Mouse (Mus musculus) left cerebral cortex, adult 2 months (tissue): Measurements from ENCODE around the gene Vmn1r202. TPM values are rescaled to one million over a fixed set of nuclear protein-coding genes. Genes with fewer than 3 reads are reported as not detected.
"Not testable (repeated sequence)": the region's sequence is repeated elsewhere in the genome, so short reads cannot be mapped to it uniquely, and the experiment has no call there.

Source experiments
- DNase-seq, 2 experiments: peaks; one replicate each; pipeline ENCODE4 v3.0.0; 2021 to 2022; ENCODE audit warnings: low spot score in 2 of 2, mixed read lengths in 1 of 2; ENCODE audit errors: extremely low spot score in 1 of 2
- H3K27ac ChIP-seq: fragments of 200-600 bp; 2 replicates; pipeline ENCODE4 v1.8.1; 2022
- H3K4me3 ChIP-seq: fragments of 200-600 bp; 2 replicates; pipeline ENCODE4 v1.8.1; 2022
- CTCF ChIP-seq: fragments of 200-600 bp; IDR thresholded peaks from 2 replicates; pipeline ENCODE4 v1.8.1; 2022; ENCODE audit warnings: antibody characterized with exemption, mild to moderate bottlenecking, moderate library complexity
- intact Hi-C: fragments of 180-260 bp; cut with DNase I; formaldehyde crosslinking; loops from one replicate; pipeline ENCODE4 v1.15.1; 2025
- long read RNA-seq, 2 experiments: library from polyadenylated mRNA; stranded (forward); transcript quantifications; one replicate each; pipeline ENCODE4 v2.0.0; 2021; ENCODE audit warnings: borderline mapping rate in 2 of 2
- total RNA-seq, 2 experiments: library from RNA; stranded (reverse); gene quantifications; 2 replicates each; pipeline ENCODE4 v1.2.3; 2021

Vmn1r202 gene
- total RNA-seq = under 1 TPM in 1 of 2 experiments, not detected in 1; 0.11 TPM
- long read RNA-seq, experiment 1 = 0 reads
- long read RNA-seq, experiment 2 = 0 reads

DNA sequence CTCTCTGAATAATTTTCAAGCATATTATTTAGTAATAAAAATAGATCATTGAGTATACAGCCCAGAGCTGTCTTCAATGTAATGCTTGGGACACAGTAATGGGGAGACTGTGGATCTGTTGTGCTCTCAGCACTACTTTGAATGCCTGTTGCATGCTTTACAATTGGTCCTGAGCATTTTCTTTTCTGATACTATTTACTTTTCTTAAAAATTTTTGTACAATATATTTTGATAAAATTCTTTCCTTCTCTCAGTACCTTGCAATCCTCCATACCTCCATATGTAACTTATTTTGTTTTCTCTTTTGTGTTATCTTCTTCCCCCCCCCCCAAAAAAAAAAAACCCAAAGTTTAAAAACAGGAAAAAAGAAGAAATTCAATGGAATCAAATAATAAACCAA is at the start of gene Vmn1r202:
Gene Vmn1r202, minus strand, starts transcription at position 101 of the 400 bp plus-strand sequence.
- Histone ChIP-seq H3K27ac (no peak within 1 kb of the TSS), H3K4me3 (no peak within 1 kb of the TSS)
- no peak for TF ChIP-seq CTCF
- DNase-seq = no peak
- intact Hi-C loops = no loop called here

DNA sequence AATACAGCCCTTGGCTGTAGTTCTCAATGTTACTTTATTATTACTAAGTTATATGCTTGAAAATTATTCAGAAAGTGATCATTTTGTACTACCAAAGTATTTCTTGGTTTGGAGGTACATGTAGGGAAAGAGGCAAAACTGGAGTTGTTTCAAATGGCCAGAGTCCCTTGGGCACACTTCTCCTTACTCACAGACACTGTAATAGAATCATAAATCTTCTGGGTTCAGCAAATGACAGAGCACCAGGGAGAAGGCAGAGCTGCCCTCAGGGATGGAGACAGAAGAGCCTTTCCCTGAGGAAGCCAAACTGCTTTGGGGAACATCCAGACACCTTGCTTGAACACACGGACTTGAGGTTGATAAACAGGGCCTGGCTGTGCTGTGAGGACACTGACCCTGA is 47.7 kb upstream of the Vmn1r202 start, which contains the start of gene Vmn1r204:
Gene Vmn1r204, plus strand, starts transcription at position 301 of the 400 bp plus-strand sequence.
- not testable (repeated sequence) for DNase-seq

DNA sequence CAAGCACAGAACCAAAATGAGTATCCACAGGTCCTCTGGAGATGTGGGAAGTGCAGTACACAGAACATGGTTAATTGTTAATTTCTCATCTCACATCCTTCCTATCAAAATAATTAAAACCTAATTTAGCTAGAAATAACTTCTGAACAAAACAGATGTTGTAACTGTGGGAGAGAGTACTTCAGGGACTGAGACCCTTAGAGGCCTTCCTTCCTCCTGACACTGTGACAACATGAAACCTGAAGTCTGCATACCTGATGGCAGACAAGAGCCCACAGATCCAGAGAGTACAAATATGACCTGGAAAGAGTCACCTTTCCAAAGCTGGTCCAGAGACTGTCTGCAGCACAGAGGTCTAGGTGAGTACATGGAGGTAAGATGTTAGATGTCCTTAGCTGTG is 12.6 kb upstream of the Vmn1r202 start, which contains the start of gene Vmn1r203:
Gene Vmn1r203, plus strand, starts transcription at position 301 of the 400 bp plus-strand sequence.
- DNase-seq = no peak
- no peak within 1 kb of the TSS for H3K27ac ChIP-seq
- no peak within 1 kb of the TSS for H3K4me3 ChIP-seq
- intact Hi-C loops = no loop called here
- no peak for TF ChIP-seq CTCF

More for the DNA sequence above, 47.7 kb upstream of the Vmn1r202 start, which contains the start of gene Vmn1r204:
- H3K27ac ChIP-seq, H3K4me3 ChIP-seq, intact Hi-C loops: not testable (repeated sequence)

DNA sequence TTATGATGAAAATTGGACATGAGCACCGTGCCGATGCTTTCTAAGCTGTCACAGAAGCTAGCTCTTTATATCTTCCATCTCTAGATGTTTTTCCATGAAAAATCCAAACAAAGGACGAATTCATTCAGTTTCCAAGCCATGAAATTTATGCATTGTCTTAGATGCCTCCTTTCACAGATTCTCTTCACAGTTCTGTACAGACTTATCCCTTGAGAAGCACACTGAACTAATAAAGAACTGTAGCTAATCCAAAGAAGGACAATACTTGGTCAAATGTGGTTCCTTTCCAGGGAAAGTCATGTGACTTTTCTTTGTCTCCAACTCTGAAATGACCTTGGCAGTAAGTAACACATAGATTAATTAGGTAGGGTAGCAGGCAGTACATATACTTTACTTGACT is 2.8 kb downstream of the Vmn1r202 start:
- no peak for DNase-seq
- no peak for TF ChIP-seq CTCF
- intact Hi-C loops = no loop called here
- no peak overlapping the region for H3K27ac ChIP-seq
- no peak overlapping the region for H3K4me3 ChIP-seq

DNA sequence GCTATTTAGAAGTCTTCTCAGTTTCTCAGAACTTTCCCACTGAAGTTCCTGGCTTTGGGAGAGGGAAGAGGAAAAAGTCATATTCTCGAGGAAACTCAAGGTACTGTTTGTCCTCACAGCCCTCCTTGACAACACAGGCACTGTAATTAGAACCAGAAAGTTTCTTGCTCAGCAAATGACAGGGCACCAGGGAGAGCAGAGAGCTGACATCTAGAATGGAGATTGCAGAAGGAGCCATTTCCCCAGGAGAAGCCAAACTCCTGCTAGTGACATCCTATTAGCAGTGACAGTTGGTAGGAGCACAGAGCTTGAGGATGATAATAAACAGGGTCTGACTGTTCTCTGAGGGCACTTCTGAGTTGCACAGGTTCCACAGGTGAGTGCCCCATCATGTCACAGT is 33.6 kb downstream of the Vmn1r202 start, which contains the start of gene Vmn1r201:
Gene Vmn1r201, plus strand, starts transcription at position 301 of the 400 bp plus-strand sequence.
- TF ChIP-seq CTCF = no peak
- Histone ChIP-seq H3K27ac (no peak within 1 kb of the TSS), H3K4me3 (no peak within 1 kb of the TSS)
- intact Hi-C loops = no loop called here
- no peak for DNase-seq

DNA sequence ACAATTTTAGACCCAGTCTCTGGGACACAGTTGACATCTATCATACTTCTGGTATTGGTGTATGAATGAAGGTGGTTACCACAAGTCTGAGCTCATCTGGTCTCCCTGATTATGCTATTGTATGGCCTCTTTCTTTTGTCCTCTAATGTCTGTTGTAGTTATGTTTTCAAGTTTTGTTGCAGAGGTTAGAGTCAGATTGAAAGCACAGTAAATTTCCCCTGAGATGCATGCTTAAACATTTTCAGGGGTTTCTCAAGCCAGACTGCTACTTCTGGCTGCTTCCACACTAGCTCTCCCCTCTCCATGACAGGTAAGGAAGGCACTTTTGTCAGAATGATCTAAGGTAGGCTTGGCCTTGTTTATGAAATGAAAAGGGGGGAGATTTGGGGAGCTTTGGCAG is 50.0 kb downstream of the Vmn1r202 start:
- TF ChIP-seq CTCF = no peak
- Histone ChIP-seq H3K4me3 (no peak overlapping the region), H3K27ac (no peak overlapping the region)
- no peak for DNase-seq
- intact Hi-C loops = no loop called here

Other genes starting within 250 kb of the Vmn1r202 start
- not detected for gene Vmn1r195, start 234.9 kb downstream of the Vmn1r202 start, total RNA-seq
- gene Vmn1r196, start 215.5 kb downstream of the Vmn1r202 start, total RNA-seq = not detected
- gene Vmn1r197, start 180.8 kb downstream of the Vmn1r202 start, total RNA-seq = not detected
- not detected for gene Vmn1r198, start 155.0 kb downstream of the Vmn1r202 start, total RNA-seq
- not detected for gene Vmn1r199, start 125.6 kb downstream of the Vmn1r202 start, total RNA-seq
- gene Vmn1r200, start 115.0 kb downstream of the Vmn1r202 start, total RNA-seq = not detected
- not detected for gene Vmn1r201, start 33.5 kb downstream of the Vmn1r202 start, total RNA-seq
- not detected for gene Vmn1r203, start 12.7 kb upstream of the Vmn1r202 start, total RNA-seq
- not detected for gene Vmn1r204, start 47.8 kb upstream of the Vmn1r202 start, total RNA-seq
- not detected for gene Vmn1r205, start 87.6 kb upstream of the Vmn1r202 start, total RNA-seq
- under 1 TPM; 0.09 to 0.14 TPM for gene Vmn1r206, start 118.9 kb upstream of the Vmn1r202 start, total RNA-seq
- gene Vmn1r207-ps, start 224.2 kb upstream of the Vmn1r202 start, total RNA-seq = under 1 TPM in 1 of 2 experiments, not detected in 1; 0.14 TPM